Mouse (Mus musculus) CH12.LX (cell line): Measurements from ENCODE around the gene Hoxa9. TPM values are rescaled to one million over a fixed set of nuclear protein-coding genes. Genes with fewer than 3 reads are reported as not detected.

ENCODE experiments used
- DNase-seq: peaks from one replicate; pipeline ENCODE4 v3.0.0-alpha.2; 2013; ENCODE audit errors: extremely low read depth
- H3K27ac ChIP-seq: 2 replicates; pipeline ENCODE4 v1.5.1; 2012; ENCODE audit warnings: low read depth, mild to moderate bottlenecking, control low read depth, moderate library complexity; ENCODE audit not compliant: insufficient read depth
- H3K27me3 ChIP-seq: replicated peaks from 2 replicates; pipeline ENCODE3; 2012; ENCODE audit warnings: inconsistent platforms
- H3K36me3 ChIP-seq, 2 experiments: replicated peaks in 1 of 2; 2 replicates each; pipeline versions ENCODE3 to v1.6.1; 2012; ENCODE audit warnings: inconsistent platforms in 1 of 2, low read length in 1 of 2, mild to moderate bottlenecking in 1 of 2, mixed read lengths in 1 of 2, moderate library complexity in 1 of 2; ENCODE audit not compliant: control insufficient read depth in 1 of 2, insufficient read depth in 1 of 2
- H3K4me1 ChIP-seq, 2 experiments: 2 replicates each; pipeline ENCODE4 v1.6.1; 2012; ENCODE audit warnings: inconsistent platforms in 1 of 2, moderate library complexity in 1 of 2; ENCODE audit not compliant: insufficient read depth in 2 of 2, control insufficient read depth in 1 of 2
- H3K4me2 ChIP-seq: 2 replicates; pipeline ENCODE4 v1.6.1; 2012; ENCODE audit warnings: low read depth, mild to moderate bottlenecking, control low read depth; ENCODE audit not compliant: poor library complexity, insufficient read depth, severe bottlenecking
- H3K4me3 ChIP-seq, 3 experiments: fragments of 150-350 bp in 1 of 3; sonication (generic) in 1 of 3; replicated peaks in 1 of 3; 2 replicates each; pipeline versions ENCODE3 to v1.5.1; 2011 to 2012; ENCODE audit warnings: low read depth in 2 of 3, low read length in 2 of 3, mild to moderate bottlenecking in 2 of 3, moderate library complexity in 2 of 3, control low read depth in 1 of 3, improper control_type of control experiment in 1 of 3, inconsistent platforms in 1 of 3, mixed read lengths in 1 of 3; ENCODE audit not compliant: poor library complexity in 1 of 3
- H3K79me2 ChIP-seq: replicated peaks from 2 replicates; pipeline ENCODE4 v1.6.1; 2012; ENCODE audit warnings: mild to moderate bottlenecking, moderate library complexity; ENCODE audit not compliant: control insufficient read depth, poor library complexity, insufficient read depth, severe bottlenecking; ENCODE audit errors: extremely low read depth
- H3K9ac ChIP-seq: 2 replicates; pipeline ENCODE4 v1.6.1; 2012; ENCODE audit warnings: low read depth, mild to moderate bottlenecking, control low read depth, moderate library complexity; ENCODE audit not compliant: insufficient read depth
- H3K9me3 ChIP-seq: replicated peaks from 2 replicates; pipeline ENCODE3; 2012; ENCODE audit warnings: low read length, inconsistent platforms, mixed read lengths
- CTCF ChIP-seq, 2 experiments: IDR thresholded peaks in 1 of 2; conservative IDR thresholded peaks in 1 of 2; 2 replicates each; pipeline ENCODE4 v1.5.1; 2011 to 2012; ENCODE audit warnings: low read depth in 2 of 2, low read length in 2 of 2, improper control_type of control experiment in 1 of 2, inconsistent platforms in 1 of 2, mild to moderate bottlenecking in 1 of 2, moderate library complexity in 1 of 2
- GABPA ChIP-seq: IDR thresholded peaks from 2 replicates; pipeline ENCODE4 v1.6.1; 2012; ENCODE audit warnings: low read depth, low read length, improper control_type of control experiment, inconsistent platforms; ENCODE audit not compliant: insufficient replicate concordance
- IRF4 ChIP-seq: IDR thresholded peaks from 2 replicates; pipeline ENCODE4 v1.6.1; 2014; ENCODE audit warnings: low read depth, mild to moderate bottlenecking, inconsistent platforms, low read length, improper control_type of control experiment
- MYC ChIP-seq: IDR thresholded peaks from 2 replicates; pipeline ENCODE4 v1.6.1; 2011; ENCODE audit warnings: low read depth, mild to moderate bottlenecking, improper control_type of control experiment, low read length
- POLR2A ChIP-seq: IDR thresholded peaks from 2 replicates; pipeline ENCODE4 v1.6.1; 2011; ENCODE audit warnings: low read depth, mild to moderate bottlenecking, improper control_type of control experiment, low read length
- POLR2AphosphoS2 ChIP-seq: IDR thresholded peaks from 2 replicates; pipeline ENCODE4 v1.6.1; 2011; ENCODE audit warnings: low read depth, low read length, improper control_type of control experiment
- RCOR1 ChIP-seq: conservative IDR thresholded peaks from 2 replicates; pipeline ENCODE4 v1.6.1; 2012; ENCODE audit warnings: low read depth, mild to moderate bottlenecking, inconsistent platforms, low read length, improper control_type of control experiment
- SMC3 ChIP-seq: IDR thresholded peaks from 2 replicates; pipeline ENCODE4 v1.6.1; 2011; ENCODE audit warnings: low read depth, low read length, improper control_type of control experiment
- TBP ChIP-seq: conservative IDR thresholded peaks from 2 replicates; pipeline ENCODE4 v1.6.1; 2011; ENCODE audit warnings: low read depth, low read length, improper control_type of control experiment
- USF1 ChIP-seq: IDR thresholded peaks from 2 replicates; pipeline ENCODE4 v1.6.1; 2014; ENCODE audit warnings: low read depth, mild to moderate bottlenecking, inconsistent platforms, low read length, improper control_type of control experiment
- USF2 ChIP-seq: conservative IDR thresholded peaks from 2 replicates; pipeline ENCODE4 v1.6.1; 2011; ENCODE audit warnings: low read depth, low read length, improper control_type of control experiment
- dilution Hi-C: fragments of 300-500 bp; cut with MboI; formaldehyde crosslinking; loops from 2 replicates; pipeline ENCODE4 v1.14.3; 2020; ENCODE audit warnings: low sequenced_read_pairs; ENCODE audit not compliant: extremely low pct_unique_long_range_greater_than_20kb, extremely low pct_ligation_motif_present
- in situ Hi-C: fragments of 300-500 bp; cut with MboI; formaldehyde crosslinking; loops from 3 replicates; pipeline ENCODE4 v1.14.3; 2019; ENCODE audit warnings: low sequenced_read_pairs, low pct_ligation_motif_present, low pct_unique_long_range_greater_than_20kb, mixed read lengths
- polyA plus RNA-seq: library from polyadenylated mRNA; unstranded; fragments of >175 nt; gene quantifications from 2 replicates; pipeline ENCODE4 v1.2.1, GENCODE M21; 2012; ENCODE audit warnings: low read depth; ENCODE audit not compliant: insufficient read length
- total RNA-seq, 2 experiments: library from RNA; depleted of rRNA; stranded (reverse); fragments of 300-350 nt in 1 of 2; fragments of >200 nt in 1 of 2; gene quantifications; 2 replicates each; pipeline ENCODE4 v1.2.3; 2012 to 2014

The Hoxa9 gene
- total RNA-seq (2012; rRNA removed) (0.30 and 0.50 TPM in 2 replicates), total RNA-seq (2014; rRNA removed) (0.30 and 0.32 TPM in 2 replicates), polyA plus RNA-seq (0.47 and 0.97 TPM in 2 replicates)

DNA sequence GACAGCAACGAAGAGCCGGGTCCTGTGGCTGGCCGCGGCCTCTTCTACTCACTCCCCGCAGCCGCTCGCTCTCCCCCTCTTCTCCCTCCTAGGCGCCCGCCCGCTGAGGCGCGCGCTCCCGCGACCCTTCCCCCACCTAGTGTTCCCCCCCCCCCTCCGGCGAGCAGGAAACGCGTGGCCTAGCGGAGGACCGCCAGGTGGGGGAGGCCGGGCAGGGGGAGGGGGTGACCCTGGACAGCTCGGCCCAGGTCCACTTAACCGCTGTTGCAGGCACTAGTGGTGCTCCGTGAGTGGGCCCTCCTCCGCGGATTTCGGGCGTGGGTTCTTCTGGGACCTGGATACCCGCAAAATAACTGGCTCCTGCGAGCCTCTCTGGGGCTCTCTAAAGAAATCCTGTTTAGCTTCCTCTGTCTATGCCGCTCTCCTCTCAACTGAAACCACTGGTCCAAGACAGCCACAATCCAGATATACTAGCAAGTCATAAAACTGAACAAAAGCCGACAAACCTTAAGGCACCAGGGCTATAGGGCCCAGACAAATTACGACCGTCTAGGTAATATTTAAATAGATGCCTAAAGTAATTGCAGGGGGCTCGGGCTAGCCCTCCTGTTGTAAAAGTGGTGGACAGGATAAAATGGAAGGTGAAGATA, at the start of gene Hoxa9:
TSS of gene Hoxa9 (minus strand) at position 574 of the 650 bp plus-strand sequence.
- no peaks in the 10 kb centered on the region for H3K79me2 ChIP-seq
- TF ChIP-seq RCOR1 (no peak), POLR2A (no peak), IRF4 (no peak), GABPA (no peak), USF2 (no peak), TBP (no peak), CTCF (conservative IDR thresholded peaks at IDR 0.05 in 1 of 2, IDR thresholded peaks at IDR 0.05 in 1 of 2; ENCODE audit: low read depth in 2 of 2, low read length in 2 of 2) (no peak), POLR2AphosphoS2 (no peak)
- TF ChIP-seq, all 38 proteins: peak for 0
- H3K4me3 ChIP-seq: no peak within 1 kb of the TSS
- no peaks in the 10 kb centered on the region for H3K27me3 ChIP-seq
- peaks cover 58% of the 10 kb centered on the region for H3K9me3 ChIP-seq
- H3K9ac ChIP-seq: no peak within 1 kb of the TSS
- in situ Hi-C loops (no loop called here), dilution Hi-C loops (no loop called here)
- H3K27ac ChIP-seq: no peak within 1 kb of the TSS
- no peak for DNase-seq
- peaks cover 11 to 68% of the 10 kb centered on the region in 2 experiments for H3K36me3 ChIP-seq
- no peaks in the 10 kb centered on the region for H3K4me1 ChIP-seq
- H3K4me2 ChIP-seq: no peak within 1 kb of the TSS

- H3K27me3 ChIP-seq: no peaks in the 10 kb centered on the region
- dilution Hi-C loops (no loop called here), in situ Hi-C loops (loop anchor here (25.0 kb wide), 1 partner anchor 310 kb away; no protein-coding TSS in a partner anchor)
- no peak for DNase-seq
- no peaks in the 10 kb centered on the region for H3K9me3 ChIP-seq
- H3K36me3 ChIP-seq: no peaks in the 10 kb centered on the region
- no peak overlapping the region for H3K27ac ChIP-seq
- no peaks in the 10 kb centered on the region for H3K79me2 ChIP-seq
- no peak overlapping the region for H3K4me2 ChIP-seq
- H3K4me3 ChIP-seq: no peak overlapping the region
- H3K9ac ChIP-seq: no peak overlapping the region
- peaks cover 0 to 7% of the 10 kb centered on the region in 2 experiments; a peak in 1 of 4 replicates for H3K4me1 ChIP-seq
- TF ChIP-seq SMC3: no peak
- no peak for TF ChIP-seq MYC
- no peak for TF ChIP-seq USF1
- no peak for TF ChIP-seq IRF4
- TF ChIP-seq, all 38 proteins: peak for 0
Observed at GRCm38 (mm10) chr6:52276920-52277319, 46.0 kb upstream of the Hoxa9 start.

- H3K4me2 ChIP-seq: no peak overlapping the region
- H3K4me1 ChIP-seq: peaks cover 0 to 7% of the 10 kb centered on the region in 2 experiments; a peak in 1 of 4 replicates
- H3K9me3 ChIP-seq: no peaks in the 10 kb centered on the region
- no peak for DNase-seq
- H3K27ac ChIP-seq: no peak overlapping the region
- no peaks in the 10 kb centered on the region for H3K79me2 ChIP-seq
- no peaks in the 10 kb centered on the region for H3K36me3 ChIP-seq
- dilution Hi-C loops (no loop called here), in situ Hi-C loops (loop anchor here (25.0 kb wide), 1 partner anchor 311 kb away; no protein-coding TSS in a partner anchor)
- no peak overlapping the region for H3K9ac ChIP-seq
- no peak for TF ChIP-seq SMC3
- H3K4me3 ChIP-seq: no peak overlapping the region
- H3K27me3 ChIP-seq: no peaks in the 10 kb centered on the region
Observed at GRCm38 (mm10) chr6:52276382-52276781, 45.5 kb upstream of the Hoxa9 start.
